8 mouse cellular contexts compared by ENCODE assay signal in genomic region chr14:59201604-59202215, GRCm38 (mm10). TPM values are rescaled to one million over a fixed set of nuclear protein-coding genes. Genes with fewer than 3 reads are reported as not detected.
DNase-seq lines count a peak whose midpoint lies in the region; ATAC-seq and TF ChIP-seq lines count a peak whose summit lies in the region.

No protein-coding gene starts in this region.

- no peak for ATAC-seq in intestine, embryonic 14.5 days (replicated peaks; ENCODE audit: low FRiP score, low TSS enrichment, low read depth)
- no peak; the same call in 1 of the 2 replicates for ATAC-seq in neural tube, embryonic 13.5 days (ENCODE audit: low read depth)

- TF ChIP-seq POLR2A in lung, adult 2 months (IDR thresholded peaks at IDR 0.05; ENCODE audit: borderline replicate concordance, extremely low read depth, low read depth, low read length), result no peak
- no peak for TF ChIP-seq POLR2A in cortical plate, adult 2 months (IDR thresholded peaks at IDR 0.05; ENCODE audit: extremely low read depth, insufficient read depth, low read length)

- H3K9ac ChIP-seq in intestine, embryonic 14.5 days (ENCODE audit: low read length), result peak overlapping the region; percentile 76
- peak overlapping the region; percentile 93 for H3K9ac ChIP-seq in neural tube, embryonic 13.5 days

- peak overlapping the region; percentile 89 for H3K4me3 ChIP-seq in lung, adult 2 months (replicated peaks; ENCODE audit: extremely low read depth, low read depth, low read length)
- H3K4me3 ChIP-seq in cortical plate, adult 2 months (ENCODE audit: insufficient read depth, low read length), result peak overlapping the region; percentile 100
- H3K4me3 ChIP-seq in intestine, embryonic 14.5 days (ENCODE audit: low read depth, low read length), result peak overlapping the region; percentile 57
- peak overlapping the region; percentile 83 for H3K4me3 ChIP-seq in neural tube, embryonic 13.5 days

- WGBS in lung, adult 2 months, result 3% methylated on average over 21 of the region's 21 CpGs
- WGBS in intestine, embryonic 14.5 days, result 1% methylated on average over 21 of the region's 21 CpGs
- WGBS in neural tube, embryonic 13.5 days, result under 1% methylated on average over 21 of the region's 21 CpGs

- no peaks in the 10 kb centered on the region for H3K36me3 ChIP-seq in intestine, embryonic 14.5 days (ENCODE audit: control insufficient read depth, insufficient read depth, low read length)
- H3K36me3 ChIP-seq in neural tube, embryonic 13.5 days, result no peaks in the 10 kb centered on the region

- H3K27ac ChIP-seq in cortical plate, adult 2 months (ENCODE audit: insufficient read depth, low read length), result peak overlapping the region; percentile 99
- peak overlapping the region; percentile 92 for H3K27ac ChIP-seq in intestine, embryonic 14.5 days (ENCODE audit: low read depth)
- peak overlapping the region; percentile 97 for H3K27ac ChIP-seq in neural tube, embryonic 13.5 days (replicated peaks)

- peaks cover 4% of the 10 kb centered on the region; the same call in 1 of the 2 replicates for H3K4me1 ChIP-seq in lung, adult 2 months (ENCODE audit: control insufficient read depth, insufficient read depth, low read length)
- no peaks in the 10 kb centered on the region; the same call in 1 of the 2 replicates for H3K4me1 ChIP-seq in cortical plate, adult 2 months (ENCODE audit: control insufficient read depth, insufficient read depth, low read length)
- H3K4me1 ChIP-seq in intestine, embryonic 14.5 days (replicated peaks; ENCODE audit: control insufficient read depth, insufficient read depth, low read length), result peaks cover 23% of the 10 kb centered on the region
- peaks cover 49% of the 10 kb centered on the region for H3K4me1 ChIP-seq in neural tube, embryonic 13.5 days (replicated peaks)

- peak overlapping the region; percentile 83 for H3K4me2 ChIP-seq in intestine, embryonic 14.5 days (ENCODE audit: low read length)
- peak overlapping the region; percentile 80 for H3K4me2 ChIP-seq in neural tube, embryonic 13.5 days

- no peak for TF ChIP-seq CTCF in lung, adult 2 months (IDR thresholded peaks at IDR 0.05; ENCODE audit: insufficient read depth, low read length)
- no peak for TF ChIP-seq CTCF in cortical plate, adult 2 months (IDR thresholded peaks at IDR 0.05; ENCODE audit: extremely low read depth, insufficient read depth, low read length)

- H3K27me3 ChIP-seq in intestine, embryonic 14.5 days (replicated peaks; ENCODE audit: control insufficient read depth, insufficient read depth, low read length), result no peaks in the 10 kb centered on the region
- no peaks in the 10 kb centered on the region for H3K27me3 ChIP-seq in neural tube, embryonic 13.5 days

- DNase-seq in lung, adult 2 months, result no peak
- no peak for DNase-seq in lung, postnatal 4 days
- DNase-seq in intestine, embryonic 14.5 days (ENCODE audit: low spot score), result no peak
- DNase-seq in cerebellum, postnatal 4 days (ENCODE audit: low spot score in 2 of 2), result no peak
- DNase-seq in left cerebral cortex, adult 11 months (ENCODE audit: low spot score), result no peak
- no peak for DNase-seq in adrenal gland, adult 8-10 months

- no peaks in the 10 kb centered on the region for H3K9me3 ChIP-seq in intestine, embryonic 14.5 days (ENCODE audit: control insufficient read depth, low read length)
- no peaks in the 10 kb centered on the region for H3K9me3 ChIP-seq in neural tube, embryonic 13.5 days

RNA-seq across cellular contexts. Expression of gene Rcbtb1, which starts 0.7 kb away (rescaled TPM):
- 10.2 and 11.7 TPM in 2 replicates for polyA plus RNA-seq in lung, adult 2 months (2012; rRNA removed)
- polyA plus RNA-seq in cortical plate, adult 2 months (2012; rRNA removed), result 31.9 and 35.2 TPM in 2 replicates
- 69.3 and 76.2 TPM in 2 replicates for polyA plus RNA-seq in intestine, embryonic 14.5 days (2014; fragmentation: Nextera tagmentation; extraction: Ambion mirVana)
- 58.2 and 58.6 TPM in 2 replicates for polyA plus RNA-seq in neural tube, embryonic 13.5 days (2015; fragmentation: Nextera tagmentation; extraction: Ambion mirVana)
- 10 to 100 TPM; 41.0 to 46.6 (median 44.5) TPM for total RNA-seq in adrenal gland, adult 8-10 months (2022)

RNA-seq across cellular contexts. Expression of gene Gm5142, which starts 23.2 kb away (rescaled TPM):
- polyA plus RNA-seq in lung, adult 2 months (2012; rRNA removed), result not detected in 2 replicates
- polyA plus RNA-seq in cortical plate, adult 2 months (2012; rRNA removed), result not detected in 2 replicates
- polyA plus RNA-seq in intestine, embryonic 14.5 days (2014; fragmentation: Nextera tagmentation; extraction: Ambion mirVana), result not detected in 2 replicates
- not detected in 2 replicates for polyA plus RNA-seq in neural tube, embryonic 13.5 days (2015; fragmentation: Nextera tagmentation; extraction: Ambion mirVana)
- not detected for total RNA-seq in adrenal gland, adult 8-10 months (2022)

RNA-seq across cellular contexts. Expression of gene Gm6904, which starts 58.3 kb away (rescaled TPM):
- not detected in 2 replicates for polyA plus RNA-seq in lung, adult 2 months (2012; rRNA removed)
- not detected in 2 replicates for polyA plus RNA-seq in cortical plate, adult 2 months (2012; rRNA removed)
- not detected in 2 replicates for polyA plus RNA-seq in intestine, embryonic 14.5 days (2014; fragmentation: Nextera tagmentation; extraction: Ambion mirVana)
- polyA plus RNA-seq in neural tube, embryonic 13.5 days (2015; fragmentation: Nextera tagmentation; extraction: Ambion mirVana), result not detected in 2 replicates
- total RNA-seq in adrenal gland, adult 8-10 months (2022), result not detected

RNA-seq across cellular contexts. Expression of gene 1700129C05Rik, which starts 59.0 kb away (rescaled TPM):
- polyA plus RNA-seq in lung, adult 2 months (2012; rRNA removed), result not detected in 2 replicates
- polyA plus RNA-seq in cortical plate, adult 2 months (2012; rRNA removed), result not detected in 2 replicates
- not detected in 2 replicates for polyA plus RNA-seq in intestine, embryonic 14.5 days (2014; fragmentation: Nextera tagmentation; extraction: Ambion mirVana)
- not detected in 2 replicates for polyA plus RNA-seq in neural tube, embryonic 13.5 days (2015; fragmentation: Nextera tagmentation; extraction: Ambion mirVana)
- not detected for total RNA-seq in adrenal gland, adult 8-10 months (2022)
